8 mouse cellular contexts compared by ENCODE assay signal in genomic region chr15:24407691-24408090, GRCm38 (mm10).
DNase-seq lines count a peak whose midpoint lies in the region; ATAC-seq lines count a peak whose summit lies in the region.

No protein-coding gene starts in this region.

- no peaks in the 10 kb centered on the region for H3K9me3 ChIP-seq in liver, embryonic 11.5 days (ENCODE audit: control insufficient read depth, low read length)

- no peaks in the 10 kb centered on the region for H3K27me3 ChIP-seq in liver, embryonic 11.5 days (replicated peaks; ENCODE audit: control insufficient read depth, insufficient read depth, low read length)

- H3K9ac ChIP-seq in liver, embryonic 11.5 days (ENCODE audit: low read depth, low read length): no peak overlapping the region

- H3K36me3 ChIP-seq in liver, embryonic 11.5 days (ENCODE audit: control insufficient read depth, insufficient read depth, low read length): no peaks in the 10 kb centered on the region

- no peak for ATAC-seq in liver, embryonic 11.5 days (replicated peaks; ENCODE audit: low FRiP score)

- WGBS in liver, embryonic 11.5 days: 58% methylated on average over 3 of the region's 3 CpGs

- H3K4me3 ChIP-seq in liver, embryonic 11.5 days (ENCODE audit: low read depth, low read length): no peak overlapping the region

- DNase-seq in liver (peak; percentile 19), R1 (ENCODE audit: low read depth, low spot score) (peak; percentile 62)
- DNase-seq in liver, embryonic 11.5 days (ENCODE audit: low spot score): no peak
- peak; percentile 34 to 78 for DNase-seq in cerebellum, postnatal 4 days (ENCODE audit: low spot score in 2 of 2)
- peak; percentile 65 for DNase-seq in kidney, postnatal 10 days
- DNase-seq in mesoderm, embryonic 11.5 days (ENCODE audit: low read depth, low spot score): peak; percentile 71
- DNase-seq in heart, adult 8-10 months (ENCODE audit: low spot score): no peak
- no peak for DNase-seq in thymus, adult 18-20 months

- no peaks in the 10 kb centered on the region for H3K4me1 ChIP-seq in liver, embryonic 11.5 days (replicated peaks; ENCODE audit: control insufficient read depth, insufficient read depth, low read length)

- H3K4me2 ChIP-seq in liver, embryonic 11.5 days: no peak overlapping the region

- H3K27ac ChIP-seq in liver, embryonic 11.5 days (ENCODE audit: low read depth, low read length): no peak overlapping the region

Comparison
In these comparisons a context has a peak if more than half of its experiments do, and no peak if none do; other contexts are left out.
1. DNase-seq: peak in liver (single experiment), R1 (single experiment), cerebellum, postnatal 4 days (2 of 2), kidney, postnatal 10 days (single experiment) and mesoderm, embryonic 11.5 days (single experiment); none in liver, embryonic 11.5 days (single experiment), heart, adult 8-10 months (single experiment) and thymus, adult 18-20 months (0 of 2).